Mouse (Mus musculus) retina, embryonic 14.5 days (tissue): ENCODE results near the gene Zfp12.
"Not testable (repeated sequence)": the region's sequence is repeated elsewhere in the genome, so short reads cannot be mapped to it uniquely, and the experiment has no call there.

ENCODE experiments used
- DNase-seq: peaks from one replicate; pipeline ENCODE4 v3.0.0-alpha.2; 2015; ENCODE audit warnings: low spot score

Gene Zfp12

GRCm38 (mm10) chr5:143235028-143235693 lies at the start of gene Zfp12:
TSS of gene Zfp12 (plus strand) at chr5:143235163.
- DNase-seq, result peak; percentile 98

- not testable (repeated sequence) for DNase-seq
Measured at GRCm38 (mm10) chr5:143188014-143188413, 46.9 kb upstream of the Zfp12 start.

GRCm38 (mm10) chr5:143192806-143193205 lies 42.2 kb upstream of the Zfp12 start:
- no peak for DNase-seq

- DNase-seq, result not testable (repeated sequence)
Measured at GRCm38 (mm10) chr5:143194747-143195146, 40.2 kb upstream of the Zfp12 start.

GRCm38 (mm10) chr5:143195166-143195565 lies 39.8 kb upstream of the Zfp12 start:
- no peak for DNase-seq

GRCm38 (mm10) chr5:143196506-143196905 lies 38.5 kb upstream of the Zfp12 start:
- DNase-seq, result no peak

- DNase-seq, result no peak
Measured at GRCm38 (mm10) chr5:143205015-143205414, 29.9 kb upstream of the Zfp12 start.

- DNase-seq, result no peak
Measured at GRCm38 (mm10) chr5:143213832-143214231, 21.1 kb upstream of the Zfp12 start.

GRCm38 (mm10) chr5:143220996-143221395 lies 14.0 kb upstream of the Zfp12 start:
- no peak for DNase-seq

GRCm38 (mm10) chr5:143222287-143222686 lies 12.7 kb upstream of the Zfp12 start:
- DNase-seq, result no peak

- no peak for DNase-seq
Measured at GRCm38 (mm10) chr5:143226790-143227189, 8.2 kb upstream of the Zfp12 start, which contains the start of gene Spdye4a. TSS of gene Spdye4a (minus strand) at chr5:143226890.

GRCm38 (mm10) chr5:143236036-143236435 lies 1.1 kb downstream of the Zfp12 start:
- DNase-seq, result no peak

- no peak for DNase-seq
Measured at GRCm38 (mm10) chr5:143244926-143245325, 10.0 kb downstream of the Zfp12 start.

- DNase-seq, result no peak
Measured at GRCm38 (mm10) chr5:143252039-143252438, 17.1 kb downstream of the Zfp12 start.

- DNase-seq, result no peak
Measured at GRCm38 (mm10) chr5:143252791-143253185, 17.8 kb downstream of the Zfp12 start.

- DNase-seq, result peak; percentile 40
Measured at GRCm38 (mm10) chr5:143253186-143253880, 18.4 kb downstream of the Zfp12 start.

GRCm38 (mm10) chr5:143253881-143254486 lies 19.0 kb downstream of the Zfp12 start:
- DNase-seq, result peak; percentile 37

- DNase-seq, result peak; percentile 33
Measured at GRCm38 (mm10) chr5:143254487-143255130, 19.6 kb downstream of the Zfp12 start.

GRCm38 (mm10) chr5:143255131-143255519 lies 20.2 kb downstream of the Zfp12 start:
- DNase-seq, result no peak

GRCm38 (mm10) chr5:143255802-143256201 lies 20.8 kb downstream of the Zfp12 start:
- DNase-seq, result no peak

GRCm38 (mm10) chr5:143261636-143262035 lies 26.7 kb downstream of the Zfp12 start:
- DNase-seq, result no peak

GRCm38 (mm10) chr5:143264689-143265088 lies 29.7 kb downstream of the Zfp12 start:
- no peak for DNase-seq

- no peak for DNase-seq
Measured at GRCm38 (mm10) chr5:143265409-143265808, 30.4 kb downstream of the Zfp12 start.
